Mouse (Mus musculus): ENCODE data around the gene Olfr1438-ps1.
"Not testable (repeated sequence)": the region's sequence is repeated elsewhere in the genome, so short reads cannot be mapped to it uniquely, and the experiment has no call there.

The Olfr1438-ps1 gene

DNA sequence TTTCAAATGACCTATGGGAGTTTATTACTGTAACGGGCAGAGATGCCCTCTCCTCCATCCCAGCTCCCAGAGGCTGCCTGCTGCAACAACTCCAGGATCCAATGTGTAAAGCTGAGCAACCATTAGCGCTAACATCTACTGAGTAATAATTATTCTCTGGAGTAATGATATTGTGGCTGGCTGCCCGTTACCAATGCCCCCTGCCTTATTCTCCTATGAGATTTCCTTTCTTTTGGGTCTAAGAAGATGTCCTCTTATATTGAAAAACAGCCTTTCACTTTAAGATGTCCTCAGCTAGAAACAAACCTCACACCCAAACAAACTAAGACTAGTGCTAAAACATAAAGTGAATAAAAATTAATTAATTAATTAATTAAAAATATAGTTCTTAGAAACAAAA, at the start of gene Olfr1438-ps1:
Gene Olfr1438-ps1, minus strand, starts transcription at position 101 of the 400 bp plus-strand sequence.
- no peak for DNase-seq (ENCODE audit: low spot score)

GRCm38 (mm10) chr19:12374465-12375025, 38.8 kb upstream of the Olfr1438-ps1 start:
- no peak for DNase-seq (ENCODE audit: low spot score)

GRCm38 (mm10) chr19:12373004-12373403, 37.3 kb upstream of the Olfr1438-ps1 start:
- DNase-seq (ENCODE audit: low spot score) = no peak

- no peak for DNase-seq (ENCODE audit: low spot score)
Measured at GRCm38 (mm10) chr19:12325001-12325400, 10.7 kb downstream of the Olfr1438-ps1 start, which contains the start of gene Olfr1437. TSS of gene Olfr1437 (minus strand) at chr19:12325101.

GRCm38 (mm10) chr19:12299030-12299429, 36.7 kb downstream of the Olfr1438-ps1 start, which contains the start of gene Olfr1436:
TSS of gene Olfr1436 (minus strand) at chr19:12299130.
- not testable (repeated sequence) for DNase-seq (ENCODE audit: low spot score)

DNA sequence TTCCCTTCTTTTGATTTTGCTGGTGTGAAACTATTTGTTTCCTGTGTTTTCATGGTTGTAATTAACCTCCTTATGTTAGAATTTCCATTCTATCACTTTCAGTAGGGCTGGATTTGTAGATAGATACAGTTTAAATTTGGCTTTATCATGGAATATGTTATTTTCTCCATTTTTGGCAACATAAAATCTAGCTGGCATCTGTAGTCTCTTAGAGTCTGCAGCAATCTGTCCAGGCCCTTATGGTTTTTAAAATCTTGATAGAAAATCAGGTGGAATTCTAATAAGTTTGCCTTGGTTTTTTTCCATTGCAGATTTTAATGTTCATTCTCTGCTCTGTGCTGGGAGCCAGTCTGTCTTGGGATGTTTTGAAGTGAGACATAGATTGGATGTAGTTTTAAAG, 42.7 kb downstream of the Olfr1438-ps1 start:
- no peak for DNase-seq (ENCODE audit: low spot score)

GRCm38 (mm10) chr19:12279554-12279953, 56.2 kb downstream of the Olfr1438-ps1 start, which contains the start of gene Olfr1434:
TSS of gene Olfr1434 (plus strand) at chr19:12279854.
- no peak for DNase-seq (ENCODE audit: low spot score)

Measured in embryo, embryonic 10.5 days (tissue).